Mouse (Mus musculus): Measurements from ENCODE around the gene Gm5447. TPM values are rescaled to one million over a fixed set of nuclear protein-coding genes. Genes with fewer than 3 reads are reported as not detected.
A peak's percentile ranks its signal among the peaks of the same experiment; 100 is the strongest.

Gm5447 gene
- polyA plus RNA-seq, 1 experiment from 2014 or later: not detected

GRCm38 (mm10) chr13:30989710-30990109, 15.7 kb downstream of the Gm5447 start:
- no peak for ATAC-seq (ENCODE audit: low read depth)
- 87% methylated on average over 10 of the region's 10 CpGs for WGBS
- Histone ChIP-seq H3K9ac (no peak overlapping the region), H3K4me2 (no peak overlapping the region), H3K36me3 (no peaks in the 10 kb centered on the region), H3K4me1 (replicated peaks) (peaks cover 20% of the 10 kb centered on the region; the same call in 1 of the 2 replicates), H3K27me3 (peaks cover 19% of the 10 kb centered on the region), H3K4me3 (no peak overlapping the region), H3K27ac (replicated peaks) (no peak overlapping the region), H3K9me3 (no peaks in the 10 kb centered on the region)

GRCm38 (mm10) chr13:30990233-30990632, 16.2 kb downstream of the Gm5447 start:
- WGBS: 83% methylated on average over 9 of the region's 9 CpGs
- H3K36me3 ChIP-seq: no peaks in the 10 kb centered on the region

GRCm38 (mm10) chr13:30993819-30994218, 19.8 kb downstream of the Gm5447 start:
- WGBS: 28% methylated on average over 3 of the region's 3 CpGs
- no peak overlapping the region for H3K9ac ChIP-seq
- no peak overlapping the region for H3K4me2 ChIP-seq
- no peaks in the 10 kb centered on the region for H3K9me3 ChIP-seq
- H3K27me3 ChIP-seq: no peaks in the 10 kb centered on the region
- 0 out of 2 replicates have a peak, but pooled peaks have one; percentile 53 for ATAC-seq (ENCODE audit: low read depth)
- H3K4me1 ChIP-seq (replicated peaks): no peaks in the 10 kb centered on the region
- H3K36me3 ChIP-seq: no peaks in the 10 kb centered on the region
- no peak overlapping the region for H3K4me3 ChIP-seq
- no peak overlapping the region for H3K27ac ChIP-seq (replicated peaks)

More at GRCm38 (mm10) chr13:30990233-30990632, 16.2 kb downstream of the Gm5447 start:
- H3K9ac ChIP-seq: no peak overlapping the region
- peaks cover 14% of the 10 kb centered on the region; the same call in 1 of the 2 replicates for H3K4me1 ChIP-seq (replicated peaks)
- H3K27ac ChIP-seq (replicated peaks): no peak overlapping the region
- H3K9me3 ChIP-seq: no peaks in the 10 kb centered on the region
- ATAC-seq (ENCODE audit: low read depth): no peak
- H3K27me3 ChIP-seq: peaks cover 15% of the 10 kb centered on the region
- no peak overlapping the region for H3K4me2 ChIP-seq
- no peak overlapping the region for H3K4me3 ChIP-seq

GRCm38 (mm10) chr13:30994249-30994858, 20.4 kb downstream of the Gm5447 start:
- WGBS: 74% methylated on average over 6 of the region's 6 CpGs
- no peaks in the 10 kb centered on the region for H3K36me3 ChIP-seq
- ATAC-seq (ENCODE audit: low read depth): no peak

GRCm38 (mm10) chr13:30997526-30998253, 23.7 kb downstream of the Gm5447 start:
- Histone ChIP-seq H3K9ac (no peak overlapping the region), H3K4me3 (no peak overlapping the region), H3K27ac (replicated peaks) (no peak overlapping the region), H3K4me2 (no peak overlapping the region), H3K9me3 (no peaks in the 10 kb centered on the region), H3K36me3 (no peaks in the 10 kb centered on the region), H3K4me1 (replicated peaks) (no peaks in the 10 kb centered on the region), H3K27me3 (no peaks in the 10 kb centered on the region)
- no peak for ATAC-seq (ENCODE audit: low read depth)
- WGBS: 78% methylated on average over 8 of the region's 8 CpGs

More at GRCm38 (mm10) chr13:30994249-30994858, 20.4 kb downstream of the Gm5447 start:
- no peak overlapping the region for H3K4me3 ChIP-seq
- no peaks in the 10 kb centered on the region for H3K9me3 ChIP-seq
- H3K27ac ChIP-seq (replicated peaks): no peak overlapping the region
- no peak overlapping the region for H3K4me2 ChIP-seq
- H3K27me3 ChIP-seq: no peaks in the 10 kb centered on the region
- no peak overlapping the region for H3K9ac ChIP-seq
- no peaks in the 10 kb centered on the region for H3K4me1 ChIP-seq (replicated peaks)

GRCm38 (mm10) chr13:30999799-31000198, 25.8 kb downstream of the Gm5447 start:
- H3K4me1 ChIP-seq (replicated peaks): no peaks in the 10 kb centered on the region
- no peak overlapping the region for H3K27ac ChIP-seq (replicated peaks)
- no peak overlapping the region for H3K4me2 ChIP-seq
- no peaks in the 10 kb centered on the region for H3K9me3 ChIP-seq
- no peak for ATAC-seq (ENCODE audit: low read depth)
- no peak overlapping the region for H3K9ac ChIP-seq
- no peak overlapping the region for H3K4me3 ChIP-seq
- H3K27me3 ChIP-seq: no peaks in the 10 kb centered on the region
- H3K36me3 ChIP-seq: no peaks in the 10 kb centered on the region
- 90% methylated on average over 6 of the region's 6 CpGs for WGBS

GRCm38 (mm10) chr13:31004458-31004857, 30.5 kb downstream of the Gm5447 start:
- 75% methylated on average over 12 of the region's 12 CpGs for WGBS
- H3K27ac ChIP-seq (replicated peaks): no peak overlapping the region
- H3K27me3 ChIP-seq: no peaks in the 10 kb centered on the region
- H3K4me1 ChIP-seq (replicated peaks): no peaks in the 10 kb centered on the region
- no peak overlapping the region for H3K9ac ChIP-seq
- H3K4me2 ChIP-seq: no peak overlapping the region
- ATAC-seq (ENCODE audit: low read depth): no peak
- H3K36me3 ChIP-seq: no peaks in the 10 kb centered on the region
- no peaks in the 10 kb centered on the region for H3K9me3 ChIP-seq
- no peak overlapping the region for H3K4me3 ChIP-seq

GRCm38 (mm10) chr13:31004995-31005394, 31.0 kb downstream of the Gm5447 start:
- ATAC-seq (ENCODE audit: low read depth): no peak
- WGBS: 78% methylated on average over 4 of the region's 4 CpGs
- H3K9me3 ChIP-seq: no peaks in the 10 kb centered on the region
- H3K4me1 ChIP-seq (replicated peaks): no peaks in the 10 kb centered on the region
- H3K4me2 ChIP-seq: no peak overlapping the region
- no peaks in the 10 kb centered on the region for H3K36me3 ChIP-seq
- no peaks in the 10 kb centered on the region for H3K27me3 ChIP-seq
- H3K4me3 ChIP-seq: no peak overlapping the region
- no peak overlapping the region for H3K9ac ChIP-seq
- H3K27ac ChIP-seq (replicated peaks): no peak overlapping the region

- H3K9ac ChIP-seq: no peak overlapping the region
- H3K27me3 ChIP-seq: no peaks in the 10 kb centered on the region
- no peak overlapping the region for H3K4me3 ChIP-seq
- no peaks in the 10 kb centered on the region for H3K36me3 ChIP-seq
- H3K9me3 ChIP-seq: no peaks in the 10 kb centered on the region
- ATAC-seq (ENCODE audit: low read depth): no peak
- H3K4me1 ChIP-seq (replicated peaks): no peaks in the 10 kb centered on the region
- WGBS: 96% methylated on average over 3 of the region's 3 CpGs
- no peak overlapping the region for H3K4me2 ChIP-seq
- H3K27ac ChIP-seq (replicated peaks): no peak overlapping the region
These were observed 43.5 kb downstream of the Gm5447 start for GRCm38 (mm10) chr13:31017545-31017944.

GRCm38 (mm10) chr13:31021514-31021913, 47.5 kb downstream of the Gm5447 start:
- Histone ChIP-seq H3K9ac (no peak overlapping the region), H3K4me1 (replicated peaks) (no peaks in the 10 kb centered on the region), H3K4me3 (no peak overlapping the region), H3K27ac (replicated peaks) (no peak overlapping the region), H3K27me3 (no peaks in the 10 kb centered on the region), H3K9me3 (no peaks in the 10 kb centered on the region), H3K36me3 (no peaks in the 10 kb centered on the region), H3K4me2 (no peak overlapping the region)
- no peak for ATAC-seq (ENCODE audit: low read depth)
- 69% methylated on average over 4 of the region's 4 CpGs for WGBS

- no peak overlapping the region for H3K4me2 ChIP-seq
- WGBS: 75% methylated on average over 6 of the region's 6 CpGs
- no peaks in the 10 kb centered on the region for H3K27me3 ChIP-seq
- no peak for ATAC-seq (ENCODE audit: low read depth)
- no peak overlapping the region for H3K4me3 ChIP-seq
- no peak overlapping the region for H3K9ac ChIP-seq
- no peaks in the 10 kb centered on the region for H3K36me3 ChIP-seq
- H3K9me3 ChIP-seq: no peaks in the 10 kb centered on the region
- H3K4me1 ChIP-seq (replicated peaks): no peaks in the 10 kb centered on the region
- no peak overlapping the region for H3K27ac ChIP-seq (replicated peaks)
These were observed 47.9 kb downstream of the Gm5447 start for GRCm38 (mm10) chr13:31021927-31022326.

GRCm38 (mm10) chr13:31023664-31024063, 49.7 kb downstream of the Gm5447 start:
- Histone ChIP-seq H3K4me3 (no peak overlapping the region), H3K4me2 (no peak overlapping the region), H3K36me3 (no peaks in the 10 kb centered on the region), H3K9me3 (no peaks in the 10 kb centered on the region), H3K4me1 (replicated peaks) (no peaks in the 10 kb centered on the region), H3K27ac (replicated peaks) (no peak overlapping the region), H3K27me3 (no peaks in the 10 kb centered on the region), H3K9ac (no peak overlapping the region)
- WGBS: 77% methylated on average over 3 of the region's 3 CpGs
- no peak for ATAC-seq (ENCODE audit: low read depth)
